Mouse (Mus musculus): ENCODE data around the gene Spata31d1d. TPM values are rescaled to one million over a fixed set of nuclear protein-coding genes. Genes with fewer than 3 reads are reported as not detected.

Spata31d1d gene
- polyA plus RNA-seq, 1 experiment from 2014 or later = not detected

DNA sequence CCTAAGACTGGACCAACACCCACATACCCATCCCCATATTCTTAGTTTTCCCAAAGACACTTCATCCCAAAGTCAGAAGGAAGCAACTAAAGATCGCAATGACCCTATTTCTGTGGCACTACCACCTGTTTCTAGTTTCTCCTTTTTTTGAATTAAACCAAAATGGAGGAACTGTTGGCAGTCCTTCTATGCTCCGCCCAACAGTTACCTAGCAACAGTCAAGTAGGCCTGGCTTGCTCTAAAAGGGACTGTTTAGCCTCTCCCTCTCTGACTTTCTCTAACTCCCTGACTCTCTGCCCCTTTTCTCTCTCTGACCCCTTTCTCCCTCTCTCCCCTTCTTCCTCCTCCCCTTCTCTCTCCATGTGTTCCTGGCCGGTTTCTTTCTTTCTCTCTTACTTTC, 46.3 kb downstream of the Spata31d1d start:
- Histone ChIP-seq H3K4me1 (replicated peaks; ENCODE audit: control insufficient read depth, insufficient read depth) (no peaks in the 10 kb centered on the region), H3K27ac (replicated peaks) (no peak overlapping the region), H3K36me3 (ENCODE audit: control insufficient read depth, insufficient read depth, low read length) (no peaks in the 10 kb centered on the region), H3K9ac (ENCODE audit: low read length) (no peak overlapping the region), H3K9me3 (ENCODE audit: control insufficient read depth, low read length) (no peaks in the 10 kb centered on the region), H3K4me3 (ENCODE audit: low read depth, low read length) (no peak overlapping the region), H3K4me2 (replicated peaks; ENCODE audit: low read depth) (no peak overlapping the region), H3K27me3 (ENCODE audit: control insufficient read depth, insufficient read depth, low read length) (no peaks in the 10 kb centered on the region)
- TF ChIP-seq CTCF (IDR thresholded peaks at IDR 0.05; ENCODE audit: low read depth) (no peak), EP300 (optimal IDR thresholded peaks at IDR 0.05) (no peak)
- DNase-seq (ENCODE audit: low spot score) = no peak
- ATAC-seq (ENCODE audit: low FRiP score, low TSS enrichment) = no peak
- WGBS = 87% methylated on average over 3 of the region's 3 CpGs

DNA sequence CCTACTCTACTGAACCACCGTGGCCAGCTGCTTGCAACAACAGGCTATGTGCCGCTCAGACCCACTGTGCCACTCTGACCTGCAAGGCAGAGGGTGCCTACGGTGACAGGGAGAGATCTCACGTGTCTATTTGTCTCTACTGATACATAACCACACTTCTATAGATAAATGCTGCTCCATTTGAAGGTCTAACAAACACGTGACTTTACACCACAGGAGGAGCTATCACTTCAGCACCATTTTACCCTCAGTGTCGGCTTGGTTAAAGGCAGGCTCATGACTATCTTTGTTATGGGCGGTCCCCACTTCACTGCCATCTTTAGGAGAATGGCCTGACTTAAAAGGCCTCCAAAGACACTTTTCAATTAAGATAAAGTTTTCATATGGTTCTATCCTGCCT, 48.9 kb downstream of the Spata31d1d start:
- Histone ChIP-seq H3K4me2 (replicated peaks; ENCODE audit: low read depth) (no peak overlapping the region), H3K9me3 (ENCODE audit: control insufficient read depth, low read length) (no peaks in the 10 kb centered on the region), H3K36me3 (ENCODE audit: control insufficient read depth, insufficient read depth, low read length) (no peaks in the 10 kb centered on the region), H3K4me1 (replicated peaks; ENCODE audit: control insufficient read depth, insufficient read depth) (no peaks in the 10 kb centered on the region), H3K27ac (replicated peaks) (no peak overlapping the region), H3K27me3 (ENCODE audit: control insufficient read depth, insufficient read depth, low read length) (no peaks in the 10 kb centered on the region), H3K9ac (ENCODE audit: low read length) (no peak overlapping the region), H3K4me3 (ENCODE audit: low read depth, low read length) (no peak overlapping the region)
- WGBS = 17% methylated on average over 7 of the region's 7 CpGs
- DNase-seq (ENCODE audit: low spot score) = no peak
- no peak for ATAC-seq (ENCODE audit: low FRiP score, low TSS enrichment)
- TF ChIP-seq EP300 (optimal IDR thresholded peaks at IDR 0.05) = no peak
- no peak for TF ChIP-seq CTCF (IDR thresholded peaks at IDR 0.05; ENCODE audit: low read depth)

DNA sequence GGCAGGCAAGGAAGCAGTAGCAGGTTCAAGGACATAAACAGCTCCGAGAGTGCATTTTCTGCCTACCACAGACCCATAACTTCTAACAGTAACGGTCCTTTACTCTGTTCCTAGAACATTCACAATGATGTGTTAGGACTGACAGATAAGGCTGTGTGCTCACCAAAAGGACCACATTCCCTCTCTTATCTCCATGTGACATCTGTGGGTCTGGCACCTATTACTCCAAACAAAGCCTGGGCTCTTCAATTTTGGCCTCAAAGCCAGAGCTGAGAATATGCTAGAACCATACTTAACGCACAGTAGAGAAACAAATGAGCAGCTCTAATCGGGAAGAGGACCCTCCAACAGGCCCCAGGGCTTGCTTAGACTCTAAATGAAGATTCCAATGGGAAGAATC, 51.6 kb downstream of the Spata31d1d start:
- ATAC-seq (ENCODE audit: low FRiP score, low TSS enrichment) (no peak), DNase-seq (ENCODE audit: low spot score) (no peak)
- WGBS = 69% methylated on average over 4 of the region's 4 CpGs
- no peak overlapping the region for H3K4me3 ChIP-seq (ENCODE audit: low read depth, low read length)
- no peaks in the 10 kb centered on the region for H3K9me3 ChIP-seq (ENCODE audit: control insufficient read depth, low read length)
- no peak overlapping the region for H3K27ac ChIP-seq (replicated peaks)
- H3K4me1 ChIP-seq (replicated peaks; ENCODE audit: control insufficient read depth, insufficient read depth) = no peaks in the 10 kb centered on the region
- no peak overlapping the region for H3K4me2 ChIP-seq (replicated peaks; ENCODE audit: low read depth)
- H3K27me3 ChIP-seq (ENCODE audit: control insufficient read depth, insufficient read depth, low read length) = no peaks in the 10 kb centered on the region
- no peak overlapping the region for H3K9ac ChIP-seq (ENCODE audit: low read length)
- H3K36me3 ChIP-seq (ENCODE audit: control insufficient read depth, insufficient read depth, low read length) = no peaks in the 10 kb centered on the region
- TF ChIP-seq EP300 (optimal IDR thresholded peaks at IDR 0.05) (no peak), CTCF (IDR thresholded peaks at IDR 0.05; ENCODE audit: low read depth) (no peak)

DNA sequence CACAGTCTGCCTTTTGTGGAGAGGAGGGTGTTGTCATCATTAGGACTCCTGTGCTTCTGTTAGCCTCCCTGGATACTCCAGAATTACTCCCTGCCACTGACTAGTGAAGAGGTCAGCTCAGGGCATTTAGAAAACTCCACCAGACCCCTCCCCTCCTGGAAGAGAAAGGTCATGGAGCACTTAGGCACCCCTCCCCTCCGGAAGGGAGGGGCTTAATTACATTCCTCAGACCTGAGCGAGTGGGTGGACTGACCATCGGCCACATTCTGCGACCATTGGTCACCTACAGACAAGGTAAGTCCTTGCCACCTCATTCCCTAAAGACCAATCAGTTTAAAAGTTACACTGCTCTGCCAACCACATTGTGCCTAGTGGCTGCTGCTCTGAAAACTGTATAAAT, 52.2 kb downstream of the Spata31d1d start:
- WGBS = 40% methylated on average over 4 of the region's 4 CpGs
- Histone ChIP-seq H3K9me3 (ENCODE audit: control insufficient read depth, low read length) (no peaks in the 10 kb centered on the region), H3K4me2 (replicated peaks; ENCODE audit: low read depth) (no peak overlapping the region), H3K36me3 (ENCODE audit: control insufficient read depth, insufficient read depth, low read length) (no peaks in the 10 kb centered on the region), H3K27me3 (ENCODE audit: control insufficient read depth, insufficient read depth, low read length) (no peaks in the 10 kb centered on the region), H3K4me1 (replicated peaks; ENCODE audit: control insufficient read depth, insufficient read depth) (no peaks in the 10 kb centered on the region), H3K27ac (replicated peaks) (no peak overlapping the region), H3K9ac (ENCODE audit: low read length) (no peak overlapping the region), H3K4me3 (ENCODE audit: low read depth, low read length) (no peak overlapping the region)
- ATAC-seq (ENCODE audit: low FRiP score, low TSS enrichment) (no peak), DNase-seq (ENCODE audit: low spot score) (no peak)
- TF ChIP-seq CTCF (IDR thresholded peaks at IDR 0.05; ENCODE audit: low read depth) = no peak
- TF ChIP-seq EP300 (optimal IDR thresholded peaks at IDR 0.05) = no peak

DNA sequence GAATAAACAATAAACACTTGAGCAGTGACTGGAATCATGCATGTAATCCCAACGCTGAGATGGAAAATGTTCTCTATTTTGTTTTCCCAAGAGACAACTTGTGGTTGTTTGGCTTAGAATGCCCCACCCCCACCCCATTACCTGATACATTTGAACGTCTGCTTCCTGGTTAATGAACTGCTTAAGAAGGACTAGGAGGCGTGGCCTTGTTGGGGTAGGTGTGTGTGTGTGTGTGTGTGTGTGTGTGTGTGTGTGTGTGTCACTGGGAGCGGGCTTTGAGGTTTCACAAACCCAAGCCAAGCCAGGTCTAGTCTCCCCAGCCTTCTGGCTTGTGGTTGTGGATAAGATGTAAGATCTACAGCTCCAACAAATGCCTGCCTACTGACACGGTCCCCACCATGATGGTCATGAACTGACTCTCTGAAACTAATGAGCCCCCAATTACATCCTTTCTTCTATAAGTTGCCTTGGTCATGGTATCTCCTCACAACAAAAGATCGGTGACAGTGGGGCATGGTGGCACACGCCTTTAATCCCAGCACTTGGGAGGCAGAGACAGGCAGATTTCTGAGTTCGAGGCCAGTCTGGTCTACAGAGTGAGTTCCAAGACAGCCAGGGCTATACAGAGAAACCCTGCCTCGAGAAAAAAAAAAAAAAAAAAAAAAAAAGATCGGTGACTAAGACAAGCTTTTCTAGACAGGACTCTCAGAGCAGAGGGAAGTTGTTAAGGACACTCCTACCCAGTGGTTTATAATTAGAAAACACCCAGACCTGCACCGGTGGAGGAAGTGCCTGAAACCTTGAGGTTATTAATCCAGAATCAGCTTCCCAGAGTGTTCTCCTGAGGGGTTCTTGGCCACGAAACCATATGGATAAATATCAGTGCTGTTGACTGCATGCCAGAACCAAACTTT, 55.0 kb downstream of the Spata31d1d start:
- ATAC-seq (ENCODE audit: low FRiP score, low TSS enrichment) (no peak), DNase-seq (ENCODE audit: low spot score) (no peak)
- H3K9ac ChIP-seq (ENCODE audit: low read length) = no peak overlapping the region
- no peak overlapping the region for H3K4me2 ChIP-seq (replicated peaks; ENCODE audit: low read depth)
- no peaks in the 10 kb centered on the region for H3K27me3 ChIP-seq (ENCODE audit: control insufficient read depth, insufficient read depth, low read length)
- H3K4me1 ChIP-seq (replicated peaks; ENCODE audit: control insufficient read depth, insufficient read depth) = no peaks in the 10 kb centered on the region
- WGBS = 62% methylated on average over 12 of the region's 12 CpGs
- no peaks in the 10 kb centered on the region for H3K36me3 ChIP-seq (ENCODE audit: control insufficient read depth, insufficient read depth, low read length)
- no peak overlapping the region for H3K27ac ChIP-seq (replicated peaks)
- no peak for TF ChIP-seq EP300 (optimal IDR thresholded peaks at IDR 0.05)
- TF ChIP-seq CTCF (IDR thresholded peaks at IDR 0.05; ENCODE audit: low read depth) = no peak
- no peak overlapping the region for H3K4me3 ChIP-seq (ENCODE audit: low read depth, low read length)
- H3K9me3 ChIP-seq (ENCODE audit: control insufficient read depth, low read length) = no peaks in the 10 kb centered on the region

Other genes with a start within 250 kb of the Spata31d1d start
- gene Agtpbp1, start 146.5 kb downstream of the Spata31d1d start, polyA plus RNA-seq (2015; fragmentation: Nextera tagmentation; extraction: Ambion mirVana) = 10.2 and 12.4 TPM in 2 replicates
- 58.8 and 63.2 TPM in 2 replicates for gene Naa35, start 146.5 kb downstream of the Spata31d1d start, polyA plus RNA-seq (2015; fragmentation: Nextera tagmentation; extraction: Ambion mirVana)
- 54.3 and 54.6 TPM in 2 replicates for gene Golm1, start 55.9 kb downstream of the Spata31d1d start, polyA plus RNA-seq (2015; fragmentation: Nextera tagmentation; extraction: Ambion mirVana)
- not detected in 2 replicates for gene 4921517D22Rik, start 37.6 kb downstream of the Spata31d1d start, polyA plus RNA-seq (2015; fragmentation: Nextera tagmentation; extraction: Ambion mirVana)
- gene Spata31d1a, start 21.4 kb downstream of the Spata31d1d start, polyA plus RNA-seq (2015; fragmentation: Nextera tagmentation; extraction: Ambion mirVana) = 0.02 TPM in 1 of 2 replicates, not detected in the other
- gene Spata31d1b, start 19.5 kb downstream of the Spata31d1d start, polyA plus RNA-seq (2015; fragmentation: Nextera tagmentation; extraction: Ambion mirVana) = 0.02 TPM in 1 of 2 replicates, not detected in the other
- gene 1700014D04Rik, start 15.0 kb upstream of the Spata31d1d start, polyA plus RNA-seq (2015; fragmentation: Nextera tagmentation; extraction: Ambion mirVana) = 0.02 TPM in 1 of 2 replicates, not detected in the other
- 73.4 and 77.1 TPM in 2 replicates for gene Isca1, start 38.1 kb upstream of the Spata31d1d start, polyA plus RNA-seq (2015; fragmentation: Nextera tagmentation; extraction: Ambion mirVana)
- gene Gm49354, start 50.5 kb upstream of the Spata31d1d start, polyA plus RNA-seq (2015; fragmentation: Nextera tagmentation; extraction: Ambion mirVana) = not detected in 2 replicates
- 29.1 and 31.6 TPM in 2 replicates for gene Tut7, start 91.4 kb upstream of the Spata31d1d start, polyA plus RNA-seq (2015; fragmentation: Nextera tagmentation; extraction: Ambion mirVana)